Mouse (Mus musculus): ENCODE results near the gene Dld. TPM values are rescaled to one million over a fixed set of nuclear protein-coding genes. Genes with fewer than 3 reads are reported as not detected.

The Dld gene
- polyA plus RNA-seq, 1 experiment, result 24.4 TPM

GRCm38 (mm10) chr12:31369118-31369517, 17.9 kb upstream of the Dld start:
- no peaks in the 10 kb centered on the region for H3K27me3 ChIP-seq (ENCODE audit: control insufficient read depth, insufficient read depth, low read length)
- H3K4me3 ChIP-seq (ENCODE audit: control insufficient read depth, low read depth, low read length), result peak overlapping the region; percentile 11; the same call in 1 of the 2 replicates
- H3K27ac ChIP-seq (ENCODE audit: control insufficient read depth, insufficient read depth, low read depth, low read length), result 0 out of 2 replicates have a peak overlapping the region, but pooled peaks have one; percentile 6
- no peaks in the 10 kb centered on the region for H3K36me3 ChIP-seq (ENCODE audit: control insufficient read depth, insufficient read depth, low read length)
- no peak for TF ChIP-seq CTCF (IDR thresholded peaks at IDR 0.05; ENCODE audit: control insufficient read depth, insufficient read depth, insufficient replicate concordance, low read depth, low read length)
- no peak for TF ChIP-seq POLR2A (IDR thresholded peaks at IDR 0.05; ENCODE audit: control insufficient read depth, low read depth, low read length)
- H3K4me1 ChIP-seq (ENCODE audit: control insufficient read depth, insufficient read depth, low read length), result no peaks in the 10 kb centered on the region

GRCm38 (mm10) chr12:31367721-31368120, 16.5 kb upstream of the Dld start:
- H3K36me3 ChIP-seq (ENCODE audit: control insufficient read depth, insufficient read depth, low read length), result no peaks in the 10 kb centered on the region
- TF ChIP-seq CTCF (IDR thresholded peaks at IDR 0.05; ENCODE audit: control insufficient read depth, insufficient read depth, insufficient replicate concordance, low read depth, low read length) (no peak), POLR2A (IDR thresholded peaks at IDR 0.05; ENCODE audit: control insufficient read depth, low read depth, low read length) (no peak)
- no peak overlapping the region for H3K27ac ChIP-seq (ENCODE audit: control insufficient read depth, insufficient read depth, low read depth, low read length)
- H3K4me1 ChIP-seq (ENCODE audit: control insufficient read depth, insufficient read depth, low read length), result no peaks in the 10 kb centered on the region
- H3K4me3 ChIP-seq (ENCODE audit: control insufficient read depth, low read depth, low read length), result no peak overlapping the region
- H3K27me3 ChIP-seq (ENCODE audit: control insufficient read depth, insufficient read depth, low read length), result no peaks in the 10 kb centered on the region

- TF ChIP-seq POLR2A (IDR thresholded peaks at IDR 0.05; ENCODE audit: control insufficient read depth, low read depth, low read length), result no peak
- no peak for TF ChIP-seq CTCF (IDR thresholded peaks at IDR 0.05; ENCODE audit: control insufficient read depth, insufficient read depth, insufficient replicate concordance, low read depth, low read length)
- Histone ChIP-seq H3K36me3 (ENCODE audit: control insufficient read depth, insufficient read depth, low read length) (no peaks in the 10 kb centered on the region), H3K4me3 (ENCODE audit: control insufficient read depth, low read depth, low read length) (no peak overlapping the region), H3K27me3 (ENCODE audit: control insufficient read depth, insufficient read depth, low read length) (no peaks in the 10 kb centered on the region), H3K27ac (ENCODE audit: control insufficient read depth, insufficient read depth, low read depth, low read length) (no peak overlapping the region), H3K4me1 (ENCODE audit: control insufficient read depth, insufficient read depth, low read length) (no peaks in the 10 kb centered on the region)
Observed at GRCm38 (mm10) chr12:31366428-31366827, 15.2 kb upstream of the Dld start.

GRCm38 (mm10) chr12:31350191-31350943, 886 bp downstream of the Dld start:
- H3K4me1 ChIP-seq (ENCODE audit: control insufficient read depth, insufficient read depth, low read length), result peaks cover 2% of the 10 kb centered on the region; the same call in 1 of the 2 replicates
- H3K36me3 ChIP-seq (ENCODE audit: control insufficient read depth, insufficient read depth, low read length), result peaks cover 1% of the 10 kb centered on the region
- peak overlapping the region; percentile 80; the same call in 1 of the 2 replicates for H3K27ac ChIP-seq (ENCODE audit: control insufficient read depth, insufficient read depth, low read depth, low read length)
- H3K27me3 ChIP-seq (ENCODE audit: control insufficient read depth, insufficient read depth, low read length), result no peaks in the 10 kb centered on the region
- no peak for TF ChIP-seq CTCF (IDR thresholded peaks at IDR 0.05; ENCODE audit: control insufficient read depth, insufficient read depth, insufficient replicate concordance, low read depth, low read length)
- no peak for TF ChIP-seq POLR2A (IDR thresholded peaks at IDR 0.05; ENCODE audit: control insufficient read depth, low read depth, low read length)
- peak overlapping the region; percentile 96 for H3K4me3 ChIP-seq (ENCODE audit: control insufficient read depth, low read depth, low read length)

- no peak for TF ChIP-seq POLR2A (IDR thresholded peaks at IDR 0.05; ENCODE audit: control insufficient read depth, low read depth, low read length)
- TF ChIP-seq CTCF (IDR thresholded peaks at IDR 0.05; ENCODE audit: control insufficient read depth, insufficient read depth, insufficient replicate concordance, low read depth, low read length), result no peak
- H3K36me3 ChIP-seq (ENCODE audit: control insufficient read depth, insufficient read depth, low read length), result peaks cover 1% of the 10 kb centered on the region
Observed at GRCm38 (mm10) chr12:31333261-31333660, 18.0 kb downstream of the Dld start.

GRCm38 (mm10) chr12:31327139-31327538, 24.1 kb downstream of the Dld start:
- H3K4me3 ChIP-seq (ENCODE audit: control insufficient read depth, low read depth, low read length), result no peak overlapping the region
- no peak overlapping the region for H3K27ac ChIP-seq (ENCODE audit: control insufficient read depth, insufficient read depth, low read depth, low read length)
- H3K36me3 ChIP-seq (ENCODE audit: control insufficient read depth, insufficient read depth, low read length), result no peaks in the 10 kb centered on the region
- no peaks in the 10 kb centered on the region for H3K4me1 ChIP-seq (ENCODE audit: control insufficient read depth, insufficient read depth, low read length)
- TF ChIP-seq CTCF (IDR thresholded peaks at IDR 0.05; ENCODE audit: control insufficient read depth, insufficient read depth, insufficient replicate concordance, low read depth, low read length), result no peak
- no peak for TF ChIP-seq POLR2A (IDR thresholded peaks at IDR 0.05; ENCODE audit: control insufficient read depth, low read depth, low read length)
- no peaks in the 10 kb centered on the region for H3K27me3 ChIP-seq (ENCODE audit: control insufficient read depth, insufficient read depth, low read length)

More at GRCm38 (mm10) chr12:31333261-31333660, 18.0 kb downstream of the Dld start:
- no peak overlapping the region for H3K27ac ChIP-seq (ENCODE audit: control insufficient read depth, insufficient read depth, low read depth, low read length)
- H3K27me3 ChIP-seq (ENCODE audit: control insufficient read depth, insufficient read depth, low read length), result no peaks in the 10 kb centered on the region
- H3K4me3 ChIP-seq (ENCODE audit: control insufficient read depth, low read depth, low read length), result no peak overlapping the region
- no peaks in the 10 kb centered on the region for H3K4me1 ChIP-seq (ENCODE audit: control insufficient read depth, insufficient read depth, low read length)

GRCm38 (mm10) chr12:31323136-31323695, 28.0 kb downstream of the Dld start:
- Histone ChIP-seq H3K4me3 (ENCODE audit: control insufficient read depth, low read depth, low read length) (no peak overlapping the region), H3K27ac (ENCODE audit: control insufficient read depth, insufficient read depth, low read depth, low read length) (no peak overlapping the region), H3K27me3 (ENCODE audit: control insufficient read depth, insufficient read depth, low read length) (no peaks in the 10 kb centered on the region), H3K36me3 (ENCODE audit: control insufficient read depth, insufficient read depth, low read length) (no peaks in the 10 kb centered on the region), H3K4me1 (ENCODE audit: control insufficient read depth, insufficient read depth, low read length) (no peaks in the 10 kb centered on the region)
- TF ChIP-seq CTCF (IDR thresholded peaks at IDR 0.05; ENCODE audit: control insufficient read depth, insufficient read depth, insufficient replicate concordance, low read depth, low read length), result no peak
- TF ChIP-seq POLR2A (IDR thresholded peaks at IDR 0.05; ENCODE audit: control insufficient read depth, low read depth, low read length), result no peak
